Mouse (Mus musculus) lung, postnatal 10 days (tissue): ENCODE measurements around the gene Hist1h2bn.
"Not testable (repeated sequence)": the region's sequence is repeated elsewhere in the genome, so short reads cannot be mapped to it uniquely, and the experiment has no call there.

ENCODE experiments used
- DNase-seq: peaks from one replicate; pipeline ENCODE4 v3.0.0; 2021

Hist1h2bn gene

DNA sequence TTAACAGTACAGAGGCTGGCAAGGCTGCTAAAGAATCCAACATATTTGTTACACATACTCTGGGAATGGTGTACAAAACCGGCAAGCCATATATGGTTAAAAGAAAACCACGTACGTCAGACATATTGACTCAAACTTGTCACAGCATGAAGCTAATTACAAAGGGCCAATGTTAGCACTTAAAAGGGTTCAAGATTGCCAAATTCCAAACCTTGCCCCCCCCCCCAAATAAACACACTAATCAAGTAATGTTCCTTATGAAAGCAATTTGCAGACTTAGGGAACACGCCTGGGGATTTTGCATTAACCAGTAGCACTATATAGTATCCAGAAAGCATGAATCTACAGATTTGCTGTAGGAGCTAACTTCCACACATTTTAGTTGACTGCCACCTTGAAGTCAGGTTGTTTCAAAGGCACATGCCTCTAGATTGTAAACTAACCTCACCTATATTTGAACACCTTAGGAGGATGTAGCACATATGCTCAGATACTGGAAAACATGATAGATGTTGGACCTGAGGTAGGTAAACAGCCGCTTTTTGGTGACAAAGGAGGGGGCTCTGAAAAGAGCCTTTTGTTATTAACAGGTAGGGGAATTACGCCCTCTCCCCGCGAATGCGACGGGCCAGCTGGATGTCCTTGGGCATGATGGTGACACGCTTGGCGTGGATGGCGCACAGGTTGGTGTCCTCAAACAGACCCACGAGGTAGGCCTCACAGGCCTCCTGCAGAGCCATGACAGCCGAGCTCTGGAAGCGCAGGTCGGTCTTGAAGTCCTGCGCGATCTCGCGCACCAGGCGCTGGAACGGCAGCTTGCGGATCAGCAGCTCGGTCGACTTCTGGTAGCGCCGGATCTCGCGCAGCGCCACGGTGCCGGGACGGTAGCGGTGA, 28.7 kb downstream of the Hist1h2bn start:
- DNase-seq: not testable (repeated sequence)

DNA sequence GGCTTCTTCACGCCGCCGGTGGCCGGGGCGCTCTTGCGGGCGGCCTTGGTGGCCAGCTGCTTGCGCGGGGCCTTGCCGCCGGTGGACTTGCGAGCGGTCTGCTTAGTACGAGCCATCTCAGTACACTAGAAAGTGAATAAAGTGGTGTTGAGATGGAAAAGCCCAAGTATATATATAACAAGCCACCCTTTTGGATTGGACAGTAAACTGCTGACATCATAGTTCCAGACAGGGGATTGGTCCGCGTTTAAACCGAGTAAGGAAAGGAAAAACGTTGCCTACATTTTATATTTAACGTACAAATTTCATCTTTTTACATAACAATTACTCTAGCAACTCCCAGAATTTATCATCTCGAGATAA, 29.3 kb downstream of the Hist1h2bn start, which contains the start of gene Hist1h3i:
TSS of gene Hist1h3i (minus strand) at position 116 of the 363 bp plus-strand sequence.
- DNase-seq: peak; percentile 63

DNA sequence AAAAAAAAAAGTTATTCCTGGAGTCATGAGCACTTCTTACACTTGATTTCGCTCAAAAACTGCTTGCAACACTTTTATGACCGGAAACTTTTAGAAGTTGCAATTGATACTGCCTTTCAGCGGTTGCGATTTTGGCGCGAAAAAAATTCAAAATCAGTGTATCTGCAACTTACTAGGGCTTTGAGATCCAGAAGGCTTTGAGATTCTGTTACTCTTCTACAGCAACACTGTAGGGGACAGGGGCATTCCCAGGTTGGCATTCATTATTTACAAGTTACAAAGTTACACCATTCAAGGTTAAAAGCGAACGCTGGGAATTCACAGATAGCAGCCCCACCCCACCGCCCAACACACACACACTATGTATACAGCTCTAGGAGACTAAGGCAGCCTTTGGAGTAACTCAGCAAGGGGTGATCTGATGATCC, 29.8 kb downstream of the Hist1h2bn start:
- DNase-seq: peak; percentile 35

DNA sequence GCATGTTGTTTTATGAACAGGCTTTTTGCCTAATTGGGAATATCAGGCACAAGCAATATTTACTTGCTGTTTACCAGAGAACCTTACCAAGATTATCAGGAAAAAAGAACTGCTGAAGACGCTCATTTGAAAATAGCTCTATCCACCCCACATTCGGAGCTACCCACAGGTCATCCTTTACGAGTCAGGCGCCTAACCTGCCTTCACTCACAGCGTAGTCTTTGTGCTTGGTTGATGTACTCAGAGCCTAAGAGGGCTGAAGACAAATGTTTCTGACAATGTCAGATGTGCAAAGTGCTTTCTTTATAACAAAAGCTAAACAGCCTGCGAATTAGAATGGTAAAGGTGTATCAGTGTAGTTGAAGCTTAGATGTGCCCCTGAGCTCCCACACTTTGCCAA, 30.4 kb downstream of the Hist1h2bn start:
- no peak for DNase-seq

DNA sequence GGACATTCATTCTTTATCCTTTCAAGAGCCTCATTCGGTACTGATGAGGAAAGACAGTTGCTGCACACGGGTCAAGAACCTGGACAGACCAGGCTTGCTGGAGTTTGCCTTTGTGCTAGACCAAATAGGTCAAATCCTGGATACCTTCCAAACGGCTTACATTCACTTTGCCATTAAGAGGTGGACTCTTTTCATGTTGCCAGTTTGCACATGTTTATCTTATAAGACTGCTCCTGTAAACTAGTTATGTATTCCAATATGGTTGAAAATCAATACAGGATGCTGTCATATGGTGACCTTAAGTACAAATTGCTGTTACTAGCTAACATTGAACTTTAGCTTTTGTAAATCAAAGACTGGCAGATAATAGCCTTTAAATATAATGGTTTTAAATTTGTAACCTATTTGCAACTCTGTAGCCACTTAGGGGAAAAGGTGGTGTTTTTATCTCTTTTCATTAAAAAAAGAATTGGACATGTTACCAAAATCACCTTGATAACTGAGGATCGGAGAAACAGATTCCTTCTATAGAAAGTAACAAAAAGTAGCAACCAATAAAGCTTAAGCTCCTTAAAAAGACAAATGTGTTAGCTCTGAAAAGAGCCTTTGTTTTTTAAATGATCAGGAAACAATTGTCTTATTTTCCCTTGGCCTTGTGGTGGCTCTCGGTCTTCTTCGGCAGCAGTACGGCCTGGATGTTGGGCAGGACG, 32.4 kb downstream of the Hist1h2bn start:
- DNase-seq: no peak

DNA sequence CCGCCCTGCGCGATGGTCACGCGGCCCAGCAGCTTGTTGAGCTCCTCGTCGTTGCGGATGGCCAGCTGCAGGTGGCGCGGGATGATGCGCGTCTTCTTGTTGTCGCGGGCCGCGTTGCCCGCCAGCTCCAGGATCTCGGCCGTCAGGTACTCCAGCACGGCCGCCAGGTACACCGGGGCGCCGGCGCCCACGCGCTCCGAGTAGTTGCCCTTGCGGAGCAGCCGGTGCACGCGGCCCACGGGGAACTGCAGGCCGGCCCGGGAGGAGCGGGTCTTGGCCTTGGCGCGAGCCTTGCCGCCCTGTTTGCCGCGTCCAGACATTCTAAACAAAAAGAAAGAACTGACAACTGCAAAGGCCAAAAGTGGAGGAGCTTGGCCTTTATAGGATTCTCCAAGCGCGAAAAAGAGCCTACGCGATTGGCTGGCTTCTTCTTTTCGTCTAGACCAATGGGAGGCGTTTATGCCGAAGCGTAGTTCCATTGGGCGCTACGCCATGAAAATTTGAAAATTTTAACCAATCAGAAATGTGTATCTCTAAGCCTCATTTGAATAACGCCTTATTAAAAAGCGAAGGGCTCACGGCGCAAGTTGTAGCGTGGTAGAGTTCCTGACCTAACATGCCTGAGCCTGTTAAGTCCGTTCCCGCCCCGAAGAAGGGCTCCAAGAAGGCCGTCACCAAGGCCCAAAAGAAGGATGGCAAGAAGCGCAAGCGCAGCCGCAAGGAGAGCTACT, 33.1 kb downstream of the Hist1h2bn start, which contains the start of the genes Hist1h2an and Hist1h2bp:
TSS of gene Hist1h2an (minus strand) at position 320 of the 731 bp plus-strand sequence.
TSS of gene Hist1h2bp (plus strand) at position 563 of the 731 bp plus-strand sequence.
- peak; percentile 96 for DNase-seq

DNA sequence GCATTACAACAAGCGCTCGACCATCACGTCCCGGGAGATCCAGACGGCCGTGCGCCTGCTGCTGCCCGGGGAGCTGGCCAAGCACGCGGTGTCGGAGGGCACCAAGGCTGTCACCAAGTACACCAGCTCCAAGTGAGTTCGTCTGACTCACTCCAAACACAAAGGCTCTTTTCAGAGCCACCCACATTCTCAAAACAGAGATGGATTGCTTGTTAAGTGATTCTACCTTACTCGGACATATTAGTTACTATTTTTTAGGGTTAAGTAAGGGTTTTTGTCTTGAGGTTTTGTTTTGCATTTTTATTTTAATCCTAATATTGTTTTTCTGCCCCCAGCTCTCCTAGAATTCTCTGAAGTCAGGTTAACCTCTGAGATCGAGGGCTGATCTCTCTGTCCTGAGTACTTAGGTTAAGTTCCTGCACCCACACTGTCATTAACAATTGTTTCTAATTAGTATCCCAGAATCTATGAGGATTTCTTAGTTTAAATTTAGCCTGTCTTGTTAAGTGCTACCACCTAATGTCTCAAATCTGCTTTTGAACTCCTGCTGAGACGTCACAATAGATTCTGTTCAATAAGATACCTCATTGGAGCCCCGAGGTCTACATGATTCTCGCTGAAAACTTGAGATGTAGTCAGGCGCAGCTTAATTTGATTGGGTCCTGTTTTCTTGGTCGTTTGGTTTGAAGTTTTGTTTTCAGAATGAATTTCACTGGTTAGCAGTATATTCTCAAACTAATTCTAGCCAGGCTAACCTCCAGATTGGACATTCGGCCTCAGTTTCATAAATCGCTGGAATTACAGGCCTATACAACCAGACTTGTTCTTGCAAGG, 34.1 kb downstream of the Hist1h2bn start:
- DNase-seq: no peak

DNA sequence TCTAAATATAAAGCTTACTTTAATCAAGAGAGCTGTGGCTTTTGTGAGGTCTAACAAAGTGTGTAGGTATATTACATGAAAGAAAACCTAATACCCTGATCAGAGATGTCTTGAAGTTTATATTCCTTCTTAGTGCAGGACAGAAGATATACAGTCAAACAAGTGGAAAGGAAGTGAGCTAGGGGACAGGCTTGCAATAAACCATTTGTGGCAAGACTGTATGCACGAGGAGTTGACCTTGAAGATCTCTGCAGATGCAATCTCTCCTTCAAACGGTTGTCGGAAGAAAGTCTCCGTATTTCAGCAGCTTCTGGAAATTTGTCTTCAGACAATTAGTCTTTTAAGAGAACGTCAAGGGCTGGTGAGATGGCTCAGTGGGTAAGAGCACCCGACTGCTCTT, 36.0 kb downstream of the Hist1h2bn start:
- no peak for DNase-seq

DNA sequence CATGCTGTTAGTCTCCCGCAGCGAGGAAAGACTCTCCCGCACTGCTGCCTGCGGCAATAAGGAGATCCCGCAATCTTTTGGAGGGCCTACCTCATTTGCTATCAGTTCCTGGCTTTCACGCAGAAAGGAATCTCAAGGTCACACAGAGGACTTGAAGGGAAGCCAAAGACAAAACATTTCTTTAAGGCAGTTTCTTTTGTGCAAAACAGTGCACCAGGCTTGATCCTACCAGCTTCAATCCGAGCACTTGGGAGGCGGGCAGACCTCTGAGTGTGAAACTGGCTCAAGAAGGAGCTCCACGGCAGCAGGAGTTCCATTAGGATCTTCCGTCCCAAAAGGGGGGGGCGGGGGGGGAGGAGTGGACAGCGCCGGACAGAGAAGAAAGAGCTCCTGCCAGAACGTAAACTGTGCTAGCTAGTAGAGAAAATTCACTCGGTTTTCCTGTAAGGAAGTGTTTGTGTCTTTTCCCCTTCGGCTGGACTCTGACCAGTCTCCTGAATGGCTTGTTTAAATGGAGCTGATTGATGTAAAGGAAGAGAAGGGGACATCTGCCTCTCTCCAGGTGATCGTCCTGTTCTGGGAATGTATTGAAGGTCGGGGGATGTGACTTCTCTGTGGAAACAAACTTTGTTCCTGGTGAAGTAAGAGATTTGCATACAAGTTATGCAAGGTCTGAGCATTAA, 36.8 kb downstream of the Hist1h2bn start:
- DNase-seq: no peak

DNA sequence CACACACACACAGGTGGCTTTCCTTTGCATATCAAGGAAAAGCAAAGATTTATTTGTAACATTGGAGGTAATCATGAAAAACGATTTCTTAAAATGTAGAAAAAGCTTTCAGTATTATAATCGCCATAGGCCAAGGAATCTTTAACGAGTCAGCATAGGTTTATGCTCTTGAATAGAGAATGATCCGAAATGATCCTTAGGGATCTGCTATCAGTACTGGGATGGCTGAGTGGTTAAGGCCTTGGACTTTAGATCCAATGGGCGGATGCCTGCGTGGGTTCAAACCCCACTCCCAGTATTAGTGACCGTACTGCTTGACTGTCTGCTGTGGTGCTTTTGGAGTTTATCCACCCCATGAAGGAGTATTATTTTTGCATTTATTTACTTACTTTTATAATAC, 41.7 kb downstream of the Hist1h2bn start:
- no peak for DNase-seq

DNA sequence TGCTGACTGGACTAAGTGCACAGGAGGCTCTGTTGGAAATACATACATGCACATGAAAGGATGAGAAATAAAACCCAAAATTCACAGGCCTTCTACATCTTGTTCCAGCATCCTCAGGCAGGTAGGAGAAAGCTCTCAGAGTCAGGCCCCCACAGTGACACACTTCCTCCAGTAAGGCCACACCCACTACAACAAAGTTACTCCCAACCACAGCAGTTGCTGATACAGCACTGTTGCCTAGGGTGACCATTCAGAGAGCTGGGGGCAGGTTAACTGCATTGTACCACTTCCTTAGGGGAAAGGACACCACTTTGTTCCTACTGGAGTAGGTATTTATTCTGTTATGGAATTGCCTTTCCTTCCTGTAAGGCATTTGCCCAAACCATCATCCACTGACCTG, 43.2 kb downstream of the Hist1h2bn start:
- not testable (repeated sequence) for DNase-seq

DNA sequence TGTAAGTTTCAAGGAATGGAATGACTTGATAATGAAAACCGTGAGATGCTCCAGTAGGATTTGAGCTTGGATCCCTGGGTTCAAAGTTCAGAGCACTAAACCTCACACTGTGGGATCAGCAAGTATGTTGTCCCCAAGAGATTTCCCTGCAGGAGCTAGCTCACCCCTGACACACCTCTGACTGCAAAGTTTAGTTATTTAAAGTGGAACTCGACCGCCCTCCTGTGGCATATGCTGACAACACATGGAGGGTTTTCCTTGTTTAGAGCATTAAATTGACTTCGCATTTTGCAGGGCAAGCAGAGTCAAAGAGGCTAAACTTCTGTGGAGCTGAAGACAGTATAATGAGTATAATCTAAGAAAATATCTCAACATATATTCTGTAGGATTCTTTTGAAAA, 49.1 kb downstream of the Hist1h2bn start:
- not testable (repeated sequence) for DNase-seq
